Mouse (Mus musculus) layer of hippocampus, adult 18-20 months (tissue): Measurements from ENCODE around the gene Tns3. TPM values are rescaled to one million over a fixed set of nuclear protein-coding genes. Genes with fewer than 3 reads are reported as not detected.

Experiments
- DNase-seq, 2 experiments: peaks; one replicate each; pipeline ENCODE4 v3.0.0; 2022; ENCODE audit warnings: low spot score in 2 of 2
- total RNA-seq, 2 experiments: library from RNA; stranded (reverse); gene quantifications; 2 replicates each; pipeline ENCODE4 v1.2.3; 2021

The Tns3 gene
- total RNA-seq, 2 experiments from 2014 or later: 53.9 to 56.4 TPM

- no peak for DNase-seq
Observed at GRCm38 (mm10) chr11:8482721-8483120, 181.6 kb downstream of the Tns3 start.

DNA sequence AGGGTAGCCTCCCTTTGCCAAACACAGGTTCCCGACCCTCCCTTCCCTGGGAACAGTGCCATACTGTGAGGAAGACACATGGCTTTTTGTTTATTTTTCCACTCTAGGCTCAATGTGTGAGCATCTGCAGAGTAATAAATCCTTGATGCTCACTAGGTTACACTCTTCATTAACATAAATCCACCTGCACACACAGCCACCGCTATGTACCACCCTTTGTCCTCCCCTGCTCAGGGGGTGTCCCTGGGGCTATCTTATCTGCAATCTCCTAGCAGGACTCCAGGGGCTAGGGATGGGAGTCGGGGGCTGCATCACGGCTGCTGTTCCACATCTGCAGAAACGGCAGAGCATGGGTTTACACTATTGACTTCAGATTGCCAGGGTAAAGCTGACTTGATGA is 182.4 kb downstream of the Tns3 start:
- DNase-seq: no peak

DNA sequence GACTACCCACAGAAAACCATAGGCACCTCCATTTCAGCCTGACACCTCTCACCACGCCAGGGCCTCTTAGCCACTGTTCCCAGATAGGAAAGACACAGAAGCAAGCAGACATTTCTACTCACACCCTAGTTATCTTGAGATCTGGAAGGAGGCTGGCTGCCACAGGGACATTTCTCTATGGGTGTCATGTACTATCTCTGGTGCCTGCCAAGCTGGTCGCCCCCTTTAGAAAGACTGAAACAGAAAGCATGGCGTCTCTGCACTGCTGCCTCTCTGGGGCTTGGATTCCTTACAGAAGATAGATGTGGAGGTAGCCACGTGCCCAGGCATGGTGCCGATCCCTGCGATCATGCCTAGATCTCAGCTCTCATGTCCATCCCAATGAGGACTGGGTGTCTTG is 182.8 kb downstream of the Tns3 start:
- no peak for DNase-seq

- DNase-seq: no peak
Observed at GRCm38 (mm10) chr11:8479858-8480257, 184.5 kb downstream of the Tns3 start.

DNA sequence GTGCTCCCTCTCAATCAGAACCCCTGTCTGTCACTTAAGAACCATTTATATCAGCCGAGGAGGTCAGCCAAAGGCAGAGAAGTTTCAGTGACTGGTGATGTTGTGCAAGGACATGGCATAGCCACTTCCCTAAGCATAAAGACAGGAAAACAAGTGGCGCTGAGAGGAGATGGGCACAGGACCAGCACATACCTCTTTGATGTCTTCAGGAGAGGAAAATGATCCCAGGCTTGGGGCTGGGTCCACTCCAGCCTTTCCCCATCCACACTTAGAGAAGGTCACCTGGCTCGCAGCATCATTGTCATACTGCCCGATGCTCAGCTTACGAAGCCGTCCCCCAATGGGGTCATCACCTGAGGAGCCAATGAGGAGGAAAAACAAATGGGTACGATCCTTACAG is 185.0 kb downstream of the Tns3 start:
- DNase-seq: no peak

DNA sequence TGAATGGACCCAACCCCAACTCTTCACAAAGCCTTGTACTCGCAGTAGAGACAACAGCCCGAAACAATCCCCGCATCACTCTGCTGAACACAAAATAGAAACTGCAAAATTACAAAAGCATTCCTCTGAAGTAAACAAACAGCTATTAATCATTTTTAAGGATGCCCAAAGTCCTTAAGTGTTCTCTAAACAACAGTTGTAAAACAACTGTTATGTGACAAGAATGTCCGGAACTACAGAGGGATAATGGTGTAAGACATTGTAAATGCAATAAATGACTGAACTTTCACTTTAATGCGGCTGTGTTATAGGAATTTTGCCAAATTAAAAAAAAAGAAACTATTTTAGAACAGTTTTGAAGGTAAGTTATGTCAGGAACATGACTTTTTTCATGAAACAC is 190.7 kb downstream of the Tns3 start:
- no peak for DNase-seq

DNA sequence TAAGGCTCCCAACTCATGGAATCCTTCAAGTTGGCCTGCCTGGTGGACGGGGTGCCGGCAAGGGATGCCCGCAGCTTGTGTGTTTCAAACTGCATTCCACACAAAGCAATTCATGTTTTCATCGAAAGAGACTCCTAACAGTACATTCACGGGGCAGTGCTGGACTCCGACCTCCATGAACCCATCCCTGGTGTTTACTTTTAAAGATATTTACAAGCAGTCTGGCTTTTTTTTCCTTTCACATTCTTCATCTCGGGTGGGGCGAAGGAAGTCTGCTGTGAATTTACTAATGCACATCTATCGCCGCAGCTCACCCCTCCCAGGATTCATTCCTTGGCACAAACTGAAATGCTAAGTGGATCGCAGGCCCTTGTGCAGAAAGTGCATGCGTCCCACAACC is 191.9 kb downstream of the Tns3 start:
- DNase-seq: no peak

GRCm38 (mm10) chr11:8471535-8471934 is 192.8 kb downstream of the Tns3 start:
- DNase-seq: no peak

DNA sequence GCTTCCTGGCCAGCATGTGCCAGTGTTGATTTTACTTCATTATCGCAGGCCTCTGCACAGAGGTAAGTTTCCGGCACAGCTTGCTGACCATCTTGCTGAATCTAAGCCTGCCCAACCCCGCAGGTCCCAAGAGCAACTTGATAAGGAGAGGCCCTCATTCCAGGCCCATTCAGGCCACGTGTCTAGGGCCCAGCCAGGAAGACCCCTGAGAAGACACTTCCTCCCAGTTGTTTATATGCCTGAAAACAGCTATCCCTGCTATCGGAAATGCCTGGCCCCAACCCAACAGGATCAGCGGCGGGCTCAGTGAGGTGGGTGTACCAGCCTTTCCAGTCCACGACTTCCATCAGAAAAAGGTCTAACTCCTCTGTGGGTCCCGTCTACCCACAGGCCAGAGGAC is 194.8 kb downstream of the Tns3 start:
- DNase-seq: no peak

- DNase-seq: peak; percentile 69 to 79
Observed at GRCm38 (mm10) chr11:8468161-8469091, 195.9 kb downstream of the Tns3 start.

DNA sequence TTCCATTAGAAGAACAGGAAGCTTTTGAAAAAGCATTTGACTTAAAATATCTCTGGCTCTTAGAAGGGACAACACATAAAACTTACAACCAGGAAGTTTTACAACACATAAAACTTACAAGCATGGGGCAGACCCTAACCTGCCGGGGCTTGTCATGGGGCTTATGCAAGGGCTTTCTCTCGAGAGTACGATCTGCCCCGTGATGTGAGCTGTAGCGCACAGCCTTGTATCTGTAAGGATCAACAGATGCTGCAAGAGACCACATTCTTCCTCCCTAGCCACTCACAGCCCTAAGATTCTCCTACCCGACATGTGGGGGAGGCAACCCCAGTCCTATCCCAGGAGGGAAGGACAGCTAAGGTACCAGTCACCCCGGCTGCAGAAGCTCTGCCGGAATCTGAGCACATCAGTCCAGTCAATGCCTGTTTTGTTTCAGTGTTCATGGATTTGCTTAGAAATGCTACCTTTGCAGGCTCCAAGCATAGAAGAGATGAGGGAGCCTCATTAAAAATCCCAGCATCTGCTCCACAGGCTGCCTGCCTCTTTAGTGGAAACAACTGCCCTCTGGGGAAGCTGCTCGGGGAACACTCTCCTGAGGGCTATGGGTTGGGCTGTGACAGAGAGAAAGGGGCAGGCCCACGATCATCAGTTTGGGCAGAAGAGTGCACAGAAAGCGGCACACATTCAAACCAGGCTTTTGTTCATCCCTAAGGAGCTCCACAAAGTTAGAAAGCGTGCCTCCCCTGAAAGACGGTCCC is 196.8 kb downstream of the Tns3 start:
- peak in 1 of 2 experiments; percentile 36 for DNase-seq

GRCm38 (mm10) chr11:8463866-8464265 is 200.5 kb downstream of the Tns3 start:
- DNase-seq: no peak

- no peak for DNase-seq
Observed at GRCm38 (mm10) chr11:8462827-8463405, 201.4 kb downstream of the Tns3 start.

DNA sequence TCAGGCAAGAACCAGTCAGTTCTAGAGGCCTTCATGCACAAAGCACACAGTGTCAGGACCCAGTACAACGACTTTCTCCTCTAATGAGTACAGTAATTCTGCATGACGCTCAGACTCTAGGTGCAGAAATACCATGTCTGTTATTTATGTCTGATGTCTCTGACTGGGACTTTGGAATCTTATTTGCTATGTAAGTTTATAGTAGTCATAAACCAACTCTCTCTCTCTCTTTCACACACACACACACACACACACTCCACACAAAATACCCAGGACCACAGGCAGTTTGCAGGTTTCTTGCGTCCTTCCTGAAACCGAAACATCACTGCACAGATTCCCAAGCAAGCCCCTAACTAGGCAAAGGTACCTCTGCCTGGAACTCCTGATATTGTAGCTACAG is 203.5 kb downstream of the Tns3 start:
- DNase-seq: no peak

GRCm38 (mm10) chr11:8457951-8458350 is 206.4 kb downstream of the Tns3 start:
- DNase-seq: no peak

- peak in 1 of 2 experiments; percentile 45 for DNase-seq
Observed at GRCm38 (mm10) chr11:8456586-8457285, 207.6 kb downstream of the Tns3 start.

GRCm38 (mm10) chr11:8455650-8456049 is 208.7 kb downstream of the Tns3 start:
- DNase-seq: no peak

DNA sequence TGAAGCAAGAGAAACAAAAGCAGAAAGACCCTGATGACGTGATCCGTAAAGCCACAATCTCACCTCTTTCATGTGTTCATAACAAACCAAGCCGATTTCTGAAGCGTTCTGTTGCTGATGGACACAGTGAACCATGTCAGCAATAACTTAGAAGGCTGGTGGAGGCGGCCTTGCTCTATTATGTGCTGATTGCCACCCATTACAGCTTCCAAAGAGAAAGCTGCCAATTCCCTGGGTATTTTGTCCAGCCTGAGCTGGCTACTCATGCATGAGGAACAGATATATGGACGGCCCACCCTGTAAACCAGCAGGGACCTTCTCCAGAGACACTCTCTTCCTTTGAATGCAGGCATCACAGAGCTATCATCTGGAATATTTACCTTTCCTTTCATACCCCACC is 211.1 kb downstream of the Tns3 start:
- DNase-seq: peak in 1 of 2 experiments; percentile 28

DNA sequence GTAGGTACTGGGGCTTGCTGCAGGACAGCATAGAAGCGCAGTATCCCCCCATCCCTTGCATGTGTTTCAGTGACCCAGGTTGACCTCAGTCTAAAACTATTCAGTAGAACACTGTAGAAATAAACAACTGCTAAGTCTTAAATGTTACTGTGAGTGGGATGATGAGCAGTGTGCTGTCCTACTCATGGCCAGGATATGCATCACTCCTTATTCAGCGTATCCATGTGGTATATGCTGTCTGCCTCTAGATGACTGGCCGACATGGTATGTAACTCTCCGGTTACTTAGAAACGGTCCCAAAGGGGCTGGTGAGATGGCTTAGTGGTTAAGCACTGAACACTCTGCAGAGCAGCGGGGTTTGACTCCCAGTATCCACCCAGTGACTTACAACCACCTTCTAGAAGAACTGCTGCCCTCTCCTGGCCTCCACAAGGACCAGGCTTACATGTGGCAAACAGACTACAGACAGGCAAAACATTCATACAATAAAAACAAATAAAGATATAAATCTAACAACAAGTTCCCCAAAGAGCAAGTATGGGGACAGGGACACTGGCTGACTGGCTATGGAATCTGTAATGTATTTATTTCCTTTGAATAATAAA is 212.6 kb downstream of the Tns3 start:
- no peak for DNase-seq

DNA sequence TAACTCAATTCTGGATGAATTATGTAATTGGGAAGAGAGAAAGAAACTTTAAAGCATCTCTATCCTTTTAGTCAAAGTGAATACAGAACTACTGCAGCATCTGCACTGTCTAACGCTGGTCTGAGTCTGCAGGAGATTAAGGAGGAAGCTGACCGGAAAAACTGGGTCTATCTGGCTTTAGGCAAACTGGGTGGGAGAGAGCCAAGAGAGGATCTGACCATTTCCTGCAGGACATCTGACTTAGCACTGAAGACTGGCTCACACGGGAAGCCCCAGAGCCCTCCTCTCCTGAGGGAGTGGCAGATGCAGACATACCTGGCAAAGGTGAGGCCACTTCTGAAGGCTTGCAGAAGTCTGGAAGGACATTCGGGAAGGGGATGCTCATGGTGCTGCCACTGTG is 213.8 kb downstream of the Tns3 start:
- no peak for DNase-seq

DNA sequence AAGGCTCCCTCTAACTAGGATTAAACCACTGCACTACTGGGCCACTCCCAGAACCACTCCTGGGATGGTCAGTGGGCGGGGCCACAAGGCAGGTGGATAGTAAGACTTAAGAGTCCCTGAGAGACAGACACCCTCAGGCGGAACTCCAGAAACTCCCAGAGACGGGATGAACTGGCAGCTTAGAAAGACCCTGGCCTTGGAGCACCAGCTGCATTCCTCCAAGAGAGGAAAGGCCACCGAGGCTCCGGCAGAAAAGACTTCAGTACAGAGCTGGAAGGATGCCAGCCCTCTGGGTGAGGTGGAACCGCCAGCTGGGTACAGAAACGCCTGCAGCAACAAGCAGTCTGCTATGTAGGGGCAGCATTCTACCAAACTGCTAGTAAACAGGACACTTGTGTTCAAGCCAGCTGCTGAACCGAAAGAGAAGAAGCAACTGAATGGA is 218.4 kb downstream of the Tns3 start:
- DNase-seq: peak; percentile 65 to 88
